Mouse (Mus musculus): Measurements from ENCODE around the gene Sowahc.
A peak's percentile ranks its signal among the peaks of the same experiment; 100 is the strongest.

GRCm38 (mm10) chr10:59265674-59266073 is 43.9 kb downstream of the Sowahc start:
- TF ChIP-seq CTCF (IDR thresholded peaks at IDR 0.05; ENCODE audit: low read depth, low read length) (no peak), POLR2A (IDR thresholded peaks at IDR 0.05; ENCODE audit: insufficient read depth, low read length) (no peak), EP300 (IDR thresholded peaks at IDR 0.05; ENCODE audit: insufficient read depth, low read depth, low read length) (peak; percentile 85; the same call in 1 of the 2 replicates)

Measured in ES-Bruce4 (cell line).